Mouse (Mus musculus) hindbrain, embryonic 12.5 days (tissue): Measurements from ENCODE around the gene Celf2. TPM values are rescaled to one million over a fixed set of nuclear protein-coding genes. Genes with fewer than 3 reads are reported as not detected.

ENCODE experiments used
- ATAC-seq: fragments of 200-750 bp; cut with Nextera tagmentation; 2 replicates; pipeline ENCODE4 v1.8.0; 2017; ENCODE audit warnings: moderate TSS enrichment; ENCODE audit not compliant: low FRiP score
- H3K27ac ChIP-seq: fragments of 300-500 bp; sonication (generic); 2 replicates; pipeline ENCODE4 v1.5.1; 2016; ENCODE audit warnings: mild to moderate bottlenecking
- H3K27me3 ChIP-seq: fragments of 300-500 bp; sonication (generic); 2 replicates; pipeline ENCODE4 v1.6.1; 2016; ENCODE audit warnings: mild to moderate bottlenecking
- H3K36me3 ChIP-seq: fragments of 300-500 bp; sonication (generic); 2 replicates; pipeline ENCODE4 v1.6.1; 2016; ENCODE audit warnings: mild to moderate bottlenecking
- H3K4me1 ChIP-seq: fragments of 300-500 bp; sonication (generic); 2 replicates; pipeline ENCODE4 v1.6.1; 2016
- H3K4me2 ChIP-seq: fragments of 300-500 bp; sonication (generic); replicated peaks from 2 replicates; pipeline ENCODE4 v1.6.1; 2016; ENCODE audit warnings: mild to moderate bottlenecking
- H3K4me3 ChIP-seq: fragments of 300-500 bp; sonication (generic); 2 replicates; pipeline ENCODE4 v1.5.1; 2016; ENCODE audit warnings: mild to moderate bottlenecking
- H3K9ac ChIP-seq: fragments of 300-500 bp; sonication (generic); 2 replicates; pipeline ENCODE4 v1.6.1; 2016; ENCODE audit warnings: mild to moderate bottlenecking, moderate library complexity
- H3K9me3 ChIP-seq: fragments of 300-500 bp; sonication (generic); replicated peaks from 2 replicates; pipeline ENCODE4 v1.6.1; 2016; ENCODE audit warnings: mild to moderate bottlenecking
- WGBS: fragments of 180-500 bp; shearing (Covaris S2); methylation state at CpG from one replicate; pipeline ENCODE4 v1.1.7; 2016; 5-methylcytosine and 5-hydroxymethylcytosine counted together
- polyA plus RNA-seq: library from polyadenylated mRNA; unstranded; fragments of >200 nt; fragmentation: Nextera tagmentation; extraction: Ambion mirVana; gene quantifications from 2 replicates; pipeline ENCODE4 v1.2.1, GENCODE M21; 2016

Celf2 gene
- polyA plus RNA-seq, 1 experiment from 2014 or later, result 108 TPM

DNA sequence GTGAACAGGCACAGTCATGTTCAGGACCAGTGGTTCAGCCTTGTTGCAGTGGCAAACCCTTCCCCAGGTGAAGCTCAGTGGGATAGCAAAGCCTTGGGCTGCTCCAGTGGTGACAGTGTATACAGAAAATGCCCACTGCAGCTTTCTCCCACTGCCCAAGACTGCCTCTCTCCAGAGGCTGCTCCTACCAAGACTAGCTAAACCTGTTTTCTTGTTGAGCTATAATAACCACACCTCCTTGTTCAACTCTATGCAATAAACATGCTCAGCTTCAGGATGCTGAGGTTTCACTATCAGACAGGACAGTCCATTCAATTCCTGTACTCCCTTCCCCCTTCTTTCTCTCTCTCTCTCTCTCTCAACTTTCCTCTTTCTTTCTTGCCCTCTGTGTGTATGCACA lies 15.9 kb downstream of the Celf2 start:
- Histone ChIP-seq H3K4me2 (no peak overlapping the region), H3K9me3 (no peaks in the 10 kb centered on the region), H3K9ac (no peak overlapping the region), H3K4me3 (no peak overlapping the region), H3K4me1 (no peaks in the 10 kb centered on the region), H3K27me3 (no peaks in the 10 kb centered on the region), H3K36me3 (no peaks in the 10 kb centered on the region), H3K27ac (no peak overlapping the region)
- ATAC-seq, result no peak

GRCm38 (mm10) chr2:7484974-7485373 lies 24.4 kb downstream of the Celf2 start:
- Histone ChIP-seq H3K4me1 (no peaks in the 10 kb centered on the region), H3K4me3 (no peak overlapping the region), H3K9ac (no peak overlapping the region), H3K27ac (no peak overlapping the region), H3K4me2 (no peak overlapping the region), H3K36me3 (no peaks in the 10 kb centered on the region), H3K9me3 (no peaks in the 10 kb centered on the region), H3K27me3 (no peaks in the 10 kb centered on the region)
- WGBS, result 86% methylated on average over 2 of the region's 2 CpGs
- ATAC-seq, result no peak

DNA sequence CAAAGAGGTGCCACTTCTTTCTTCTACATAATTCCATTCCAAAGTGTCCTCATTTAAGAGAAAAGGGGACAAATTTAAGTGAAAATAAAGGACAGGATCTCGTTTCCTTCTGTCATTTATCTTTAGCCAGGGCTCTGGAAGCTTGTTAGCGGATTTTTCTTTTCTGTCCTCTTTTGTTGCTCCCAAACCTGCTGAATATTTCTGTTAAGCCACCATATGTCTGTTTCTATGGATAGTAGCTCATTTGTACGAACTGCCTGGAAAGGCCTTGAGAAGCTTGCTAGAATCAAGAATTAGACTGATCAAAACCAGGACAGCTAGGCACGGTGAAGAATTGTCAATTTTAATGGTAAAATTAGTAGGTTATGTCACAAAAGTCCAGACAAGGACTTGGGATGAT lies 27.3 kb downstream of the Celf2 start:
- no peak for ATAC-seq
- no peaks in the 10 kb centered on the region for H3K9me3 ChIP-seq
- H3K27ac ChIP-seq, result no peak overlapping the region
- H3K4me3 ChIP-seq, result no peak overlapping the region
- H3K27me3 ChIP-seq, result no peaks in the 10 kb centered on the region
- H3K9ac ChIP-seq, result no peak overlapping the region
- no peaks in the 10 kb centered on the region for H3K4me1 ChIP-seq
- 74% methylated on average over 4 of the region's 4 CpGs for WGBS
- no peaks in the 10 kb centered on the region for H3K36me3 ChIP-seq
- no peak overlapping the region for H3K4me2 ChIP-seq

DNA sequence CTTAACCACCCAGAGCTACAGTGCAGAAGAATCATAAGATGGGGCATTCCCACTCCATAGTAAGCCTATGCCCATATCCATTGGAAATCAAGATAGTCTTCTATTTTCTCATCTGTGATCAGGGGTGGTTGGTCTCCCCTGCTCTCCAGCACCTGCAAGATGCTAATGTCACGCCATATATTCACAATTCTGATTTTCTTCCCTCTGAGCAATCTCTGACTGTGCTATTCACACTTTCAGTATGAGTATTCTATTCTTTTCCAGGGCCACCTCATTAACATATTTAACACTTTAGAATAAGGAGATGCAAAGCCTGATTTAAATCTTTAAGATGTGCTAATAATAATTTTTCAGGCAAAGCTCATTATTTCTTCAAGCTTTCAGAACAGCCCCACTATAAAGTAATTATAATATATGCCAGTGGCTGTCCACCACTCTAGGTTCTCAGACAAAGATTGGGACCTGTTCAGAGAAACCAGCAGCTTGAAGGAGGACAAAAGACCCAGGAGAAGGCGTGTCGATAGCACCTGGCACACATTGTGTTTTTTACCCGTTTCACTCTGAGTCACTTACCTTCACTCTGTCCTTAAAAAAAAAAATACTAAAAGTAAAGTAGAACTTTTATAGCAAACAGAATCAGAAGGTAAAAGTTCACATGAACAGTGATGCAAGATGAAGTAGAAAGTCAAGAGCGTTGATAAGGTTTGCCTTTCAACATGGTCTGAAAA lies 48.9 kb downstream of the Celf2 start:
- ATAC-seq, result no peak

GRCm38 (mm10) chr2:7438721-7439282 lies 70.6 kb downstream of the Celf2 start:
- H3K27me3 ChIP-seq, result no peaks in the 10 kb centered on the region
- no peak overlapping the region for H3K27ac ChIP-seq
- no peak overlapping the region for H3K9ac ChIP-seq
- H3K4me1 ChIP-seq, result no peaks in the 10 kb centered on the region
- no peak overlapping the region for H3K4me2 ChIP-seq
- no peak overlapping the region for H3K4me3 ChIP-seq
- 90% methylated on average over 8 of the region's 8 CpGs for WGBS
- no peak for ATAC-seq
- no peaks in the 10 kb centered on the region for H3K9me3 ChIP-seq
- no peaks in the 10 kb centered on the region for H3K36me3 ChIP-seq

More for the DNA sequence above, 48.9 kb downstream of the Celf2 start:
- Histone ChIP-seq H3K27me3 (no peaks in the 10 kb centered on the region), H3K27ac (no peak overlapping the region), H3K4me2 (no peak overlapping the region), H3K9me3 (no peaks in the 10 kb centered on the region), H3K4me3 (no peak overlapping the region), H3K4me1 (no peaks in the 10 kb centered on the region), H3K9ac (no peak overlapping the region), H3K36me3 (no peaks in the 10 kb centered on the region)
- WGBS, result 73% methylated on average over 5 of the region's 5 CpGs

DNA sequence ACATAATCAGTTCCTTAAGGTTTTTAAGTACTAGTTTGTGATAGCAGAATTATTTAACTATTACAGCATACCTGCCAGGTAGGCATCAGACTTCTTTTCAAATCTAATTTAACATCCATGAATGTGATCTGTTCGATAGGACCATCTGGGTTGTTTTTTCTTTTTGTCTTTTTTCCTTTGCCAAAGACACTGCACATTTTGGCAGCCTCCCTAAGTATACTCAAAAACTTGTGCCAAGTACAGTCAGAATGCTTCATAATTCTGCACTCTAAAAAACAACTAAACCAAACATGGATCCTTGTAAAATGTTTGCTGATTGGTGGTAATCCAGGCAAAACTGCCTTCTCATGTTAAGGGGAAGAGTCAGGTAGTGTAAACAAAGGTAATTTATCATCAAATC lies 82.9 kb downstream of the Celf2 start:
- no peaks in the 10 kb centered on the region for H3K9me3 ChIP-seq
- no peak overlapping the region for H3K27ac ChIP-seq
- ATAC-seq, result no peak
- no peaks in the 10 kb centered on the region for H3K36me3 ChIP-seq
- no peak overlapping the region for H3K9ac ChIP-seq
- H3K4me2 ChIP-seq, result no peak overlapping the region
- no peaks in the 10 kb centered on the region for H3K27me3 ChIP-seq
- no peak overlapping the region for H3K4me3 ChIP-seq
- no peaks in the 10 kb centered on the region for H3K4me1 ChIP-seq
- 94% methylated on average over 1 of the region's 1 CpGs for WGBS

DNA sequence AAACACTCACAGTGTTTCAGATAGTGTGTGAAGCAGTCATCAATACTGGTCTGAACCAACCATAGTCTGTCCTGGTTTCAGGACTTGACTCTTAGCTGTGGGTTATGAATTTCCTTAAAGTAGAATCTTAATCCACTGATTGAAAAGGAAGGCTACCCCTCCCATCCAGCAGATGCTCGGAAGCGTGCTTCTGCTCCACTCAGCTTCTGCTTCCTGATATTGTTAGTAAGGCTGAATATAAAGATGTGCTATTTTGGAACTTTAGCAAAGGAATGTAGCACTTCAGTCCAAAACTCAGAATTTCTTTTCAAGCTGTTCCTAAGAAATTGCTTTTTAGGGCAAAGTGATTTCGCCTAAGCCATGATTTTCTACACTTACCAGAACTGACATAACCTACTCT lies 108.8 kb downstream of the Celf2 start:
- Histone ChIP-seq H3K4me3 (no peak overlapping the region), H3K9me3 (no peaks in the 10 kb centered on the region), H3K4me1 (no peaks in the 10 kb centered on the region), H3K27me3 (no peaks in the 10 kb centered on the region), H3K36me3 (no peaks in the 10 kb centered on the region), H3K4me2 (no peak overlapping the region), H3K27ac (no peak overlapping the region), H3K9ac (no peak overlapping the region)
- ATAC-seq, result no peak
- WGBS, result 82% methylated on average over 3 of the region's 3 CpGs

DNA sequence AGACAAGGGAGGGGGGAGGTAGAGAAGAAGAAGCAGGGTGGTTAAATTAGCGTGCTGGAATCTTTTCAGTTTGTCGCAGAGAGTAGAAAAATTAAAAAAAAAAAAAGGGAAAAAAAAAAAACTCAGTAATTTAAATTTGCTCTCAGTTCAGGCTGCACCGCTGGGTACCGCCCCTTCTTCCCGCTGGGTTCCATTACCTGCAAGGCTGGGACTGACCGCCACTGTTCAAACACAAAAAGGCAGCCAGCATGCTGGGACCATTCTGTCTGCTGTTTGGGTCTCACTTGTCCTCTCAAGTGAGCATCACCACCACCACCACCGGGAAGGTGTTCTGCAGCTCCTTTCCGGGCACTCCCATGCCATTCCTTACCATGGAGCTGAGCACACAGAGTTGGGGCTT lies 113.4 kb downstream of the Celf2 start:
- Histone ChIP-seq H3K4me3 (peak overlapping the region; percentile 13; the same call in 1 of the 2 replicates), H3K9me3 (no peaks in the 10 kb centered on the region), H3K4me2 (peak overlapping the region; percentile 47), H3K9ac (no peak overlapping the region), H3K36me3 (no peaks in the 10 kb centered on the region), H3K27ac (no peak overlapping the region), H3K4me1 (no peaks in the 10 kb centered on the region), H3K27me3 (no peaks in the 10 kb centered on the region)
- 27% methylated on average over 8 of the region's 8 CpGs for WGBS
- ATAC-seq, result no peak

DNA sequence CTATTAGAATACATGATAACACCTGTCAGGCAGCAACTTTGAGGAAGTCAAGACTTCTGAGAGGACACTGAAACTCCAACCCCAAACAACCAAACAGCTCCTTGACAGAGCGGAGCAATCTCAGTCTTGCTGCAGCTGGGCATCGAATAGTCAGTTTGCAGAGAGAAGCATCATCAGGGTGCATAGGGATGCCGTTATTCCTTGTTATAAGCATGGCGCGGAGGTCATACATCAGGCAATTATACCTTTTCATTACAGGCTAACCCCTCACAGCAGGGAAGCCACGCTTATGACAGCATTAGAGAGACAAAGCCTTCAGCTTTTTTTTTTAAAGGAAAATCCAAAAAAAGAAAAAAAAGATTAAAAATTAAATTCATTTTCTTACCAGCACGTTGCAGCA lies 113.9 kb downstream of the Celf2 start:
- Histone ChIP-seq H3K9me3 (no peaks in the 10 kb centered on the region), H3K27ac (no peak overlapping the region), H3K4me3 (peak overlapping the region; percentile 13; the same call in 1 of the 2 replicates), H3K9ac (no peak overlapping the region), H3K27me3 (no peaks in the 10 kb centered on the region), H3K4me2 (peak overlapping the region; percentile 47), H3K4me1 (no peaks in the 10 kb centered on the region), H3K36me3 (no peaks in the 10 kb centered on the region)
- no peak for ATAC-seq
- 32% methylated on average over 7 of the region's 7 CpGs for WGBS

DNA sequence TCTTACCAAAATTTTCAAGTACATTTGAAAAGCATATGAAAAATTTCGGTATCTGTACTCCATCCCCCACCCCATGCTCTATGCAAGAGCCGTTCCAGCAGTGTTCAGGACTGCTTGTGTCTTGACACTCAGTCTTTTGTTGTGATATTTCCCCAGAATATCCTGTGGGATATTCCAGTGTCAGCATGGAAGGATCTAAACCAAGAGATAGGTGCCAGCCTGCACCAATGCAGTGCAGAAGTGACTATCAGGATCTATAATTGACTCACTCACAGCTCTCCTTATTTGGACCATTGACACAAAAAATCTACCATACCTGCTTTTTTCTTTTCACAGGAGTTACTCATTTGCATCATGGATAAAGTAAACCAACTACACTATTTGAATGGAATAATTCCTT lies 116.9 kb downstream of the Celf2 start:
- no peak overlapping the region for H3K4me2 ChIP-seq
- no peak overlapping the region for H3K4me3 ChIP-seq
- H3K9ac ChIP-seq, result no peak overlapping the region
- H3K9me3 ChIP-seq, result no peaks in the 10 kb centered on the region
- H3K4me1 ChIP-seq, result no peaks in the 10 kb centered on the region
- H3K27ac ChIP-seq, result no peak overlapping the region
- WGBS, result 88% methylated on average over 2 of the region's 2 CpGs
- ATAC-seq, result no peak
- no peaks in the 10 kb centered on the region for H3K36me3 ChIP-seq
- H3K27me3 ChIP-seq, result no peaks in the 10 kb centered on the region

- H3K9me3 ChIP-seq, result no peaks in the 10 kb centered on the region
- no peaks in the 10 kb centered on the region for H3K36me3 ChIP-seq
- no peak overlapping the region for H3K27ac ChIP-seq
- H3K4me3 ChIP-seq, result no peak overlapping the region
- H3K4me2 ChIP-seq, result no peak overlapping the region
- no peak for ATAC-seq
- H3K4me1 ChIP-seq, result no peaks in the 10 kb centered on the region
- H3K9ac ChIP-seq, result no peak overlapping the region
- 86% methylated on average over 5 of the region's 5 CpGs for WGBS
- H3K27me3 ChIP-seq, result no peaks in the 10 kb centered on the region
Observed at GRCm38 (mm10) chr2:7389264-7389663, 120.1 kb downstream of the Celf2 start.

DNA sequence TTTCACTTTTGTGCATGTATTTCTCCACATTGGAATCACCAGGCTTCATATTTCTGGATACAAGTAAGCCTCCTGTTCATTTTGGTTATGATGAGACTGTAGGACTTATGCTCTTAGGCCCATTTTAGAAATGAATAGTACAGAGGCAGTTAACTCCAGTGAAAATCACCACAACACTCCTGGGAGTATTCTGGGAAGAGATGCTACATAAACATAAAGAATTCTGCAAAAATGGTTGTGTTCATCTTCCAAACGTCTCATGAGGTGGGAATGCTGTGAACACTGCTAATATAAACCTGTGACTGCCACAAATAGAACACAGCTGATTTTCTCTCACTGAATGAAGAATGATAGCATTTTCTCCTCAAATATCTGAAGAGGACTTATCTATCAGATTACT lies 130.6 kb downstream of the Celf2 start:
- ATAC-seq, result no peak
- Histone ChIP-seq H3K4me1 (no peaks in the 10 kb centered on the region), H3K9ac (no peak overlapping the region), H3K27ac (no peak overlapping the region), H3K36me3 (no peaks in the 10 kb centered on the region), H3K9me3 (no peaks in the 10 kb centered on the region), H3K4me2 (no peak overlapping the region), H3K27me3 (no peaks in the 10 kb centered on the region), H3K4me3 (no peak overlapping the region)
- 71% methylated on average over 1 of the region's 1 CpGs for WGBS

- no peak for ATAC-seq
- Histone ChIP-seq H3K9ac (no peak overlapping the region), H3K36me3 (no peaks in the 10 kb centered on the region), H3K4me1 (no peaks in the 10 kb centered on the region), H3K27ac (no peak overlapping the region), H3K9me3 (no peaks in the 10 kb centered on the region), H3K4me3 (no peak overlapping the region), H3K27me3 (no peaks in the 10 kb centered on the region), H3K4me2 (no peak overlapping the region)
- 97% methylated on average over 1 of the region's 1 CpGs for WGBS
Observed at GRCm38 (mm10) chr2:7377878-7378277, 131.5 kb downstream of the Celf2 start.
